Mouse (Mus musculus): ENCODE measurements around the gene E2f8.

GRCm38 (mm10) chr7:48917988-48918387 lies 36.6 kb upstream of the E2f8 start:
- TF ChIP-seq CTCF (IDR thresholded peaks at IDR 0.05; ENCODE audit: borderline replicate concordance, extremely low read depth, insufficient read depth, insufficient read length) (no peak), POLR2A (IDR thresholded peaks at IDR 0.05; ENCODE audit: borderline replicate concordance, extremely low read depth, insufficient read depth, insufficient read length, poor library complexity, severe bottlenecking) (no peak)

Measured in brain, embryonic 14.5 days (tissue).